Mouse (Mus musculus): ENCODE results near the gene 1700092M07Rik. TPM values are rescaled to one million over a fixed set of nuclear protein-coding genes. Genes with fewer than 3 reads are reported as not detected.
A peak's percentile ranks its signal among the peaks of the same experiment; 100 is the strongest.

1700092M07Rik gene
- total RNA-seq, 2 experiments from 2014 or later = 1.3 to 3.1 TPM

DNA sequence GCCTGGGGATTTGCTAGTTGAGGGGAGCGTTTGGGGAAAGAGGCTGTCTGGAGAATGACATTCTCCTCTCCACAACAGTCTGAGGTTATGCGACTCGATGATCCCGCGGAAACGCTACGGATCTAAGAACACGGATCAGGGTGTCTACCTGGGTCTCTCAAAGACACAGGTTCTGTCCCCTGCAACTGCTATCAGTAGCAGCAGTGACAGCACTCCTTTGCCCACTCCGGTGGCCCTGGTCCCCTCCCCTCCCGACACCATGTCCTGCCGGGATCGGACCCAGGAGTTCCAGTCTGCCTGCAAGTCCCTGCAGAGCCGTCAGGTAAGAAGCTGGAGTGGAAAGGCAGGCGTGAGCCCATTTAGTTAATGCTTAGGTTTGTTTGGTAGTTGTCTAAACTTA, 1.7 kb downstream of the 1700092M07Rik start:
- peak; percentile 21 for DNase-seq

GRCm38 (mm10) chr19:8745382-8745781, 4.9 kb downstream of the 1700092M07Rik start:
- no peak for DNase-seq

DNA sequence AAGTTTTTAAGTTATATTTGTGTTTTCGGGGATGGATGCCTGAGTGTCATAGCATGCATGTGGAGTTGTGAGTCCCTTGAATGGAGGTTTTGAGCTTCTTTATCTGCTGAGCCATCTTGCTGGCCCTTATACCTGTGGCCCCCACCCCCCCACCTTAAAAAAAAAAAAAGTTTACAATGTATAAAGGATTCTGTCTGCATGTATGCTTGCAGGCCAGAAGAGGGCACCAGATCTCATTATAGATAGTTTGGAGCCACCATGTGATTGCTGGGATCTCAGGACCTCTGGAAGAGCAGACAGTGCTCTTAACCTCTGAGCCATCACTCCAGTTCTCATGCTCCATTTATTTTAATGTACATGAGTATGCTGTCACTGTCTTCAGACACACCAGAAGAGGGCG, 6.8 kb downstream of the 1700092M07Rik start:
- DNase-seq = no peak

- DNase-seq = no peak
These were observed 15.1 kb downstream of the 1700092M07Rik start for GRCm38 (mm10) chr19:8755652-8756051.

DNA sequence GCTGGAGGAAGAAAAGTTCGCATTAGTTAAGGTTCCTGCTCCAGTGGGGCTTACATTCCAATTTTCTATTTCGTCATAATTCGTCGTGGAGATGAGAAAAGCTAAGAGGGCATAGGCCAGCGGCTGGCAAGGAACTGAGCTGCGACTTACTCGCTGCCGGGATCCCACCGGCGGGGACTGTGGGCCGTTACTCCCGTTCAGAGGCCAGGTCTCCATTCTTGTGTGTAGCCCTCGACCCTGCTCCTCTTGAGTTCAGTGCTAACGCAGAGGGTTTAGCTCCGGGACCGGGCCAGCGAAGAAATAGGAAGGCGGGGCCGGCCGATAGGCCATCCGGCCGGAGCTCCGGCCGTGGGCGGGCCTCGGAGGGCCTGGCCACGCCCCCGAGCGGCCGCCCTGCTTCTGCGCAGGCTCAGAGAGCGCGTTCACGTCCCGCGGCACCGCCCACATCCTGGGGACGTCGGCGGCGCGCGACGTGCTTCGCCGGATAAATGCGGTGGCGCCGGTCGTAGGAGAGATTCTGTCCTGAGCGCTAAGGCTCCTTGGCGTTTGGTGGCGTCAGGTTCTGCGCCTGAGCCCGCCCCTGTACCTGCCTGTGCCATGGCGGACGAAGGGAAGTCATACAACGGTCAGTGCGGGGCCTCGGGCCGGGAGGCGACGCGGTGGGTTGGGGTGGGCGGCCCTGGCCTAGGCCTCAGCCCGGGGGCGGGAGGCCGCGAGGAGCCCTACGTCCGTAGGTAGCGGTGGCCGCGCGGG, 16.3 kb downstream of the 1700092M07Rik start, which contains the start of gene Nxf1:
TSS of gene Nxf1 (plus strand) at position 439 of the 753 bp plus-strand sequence.
- peak; percentile 98 for DNase-seq

DNA sequence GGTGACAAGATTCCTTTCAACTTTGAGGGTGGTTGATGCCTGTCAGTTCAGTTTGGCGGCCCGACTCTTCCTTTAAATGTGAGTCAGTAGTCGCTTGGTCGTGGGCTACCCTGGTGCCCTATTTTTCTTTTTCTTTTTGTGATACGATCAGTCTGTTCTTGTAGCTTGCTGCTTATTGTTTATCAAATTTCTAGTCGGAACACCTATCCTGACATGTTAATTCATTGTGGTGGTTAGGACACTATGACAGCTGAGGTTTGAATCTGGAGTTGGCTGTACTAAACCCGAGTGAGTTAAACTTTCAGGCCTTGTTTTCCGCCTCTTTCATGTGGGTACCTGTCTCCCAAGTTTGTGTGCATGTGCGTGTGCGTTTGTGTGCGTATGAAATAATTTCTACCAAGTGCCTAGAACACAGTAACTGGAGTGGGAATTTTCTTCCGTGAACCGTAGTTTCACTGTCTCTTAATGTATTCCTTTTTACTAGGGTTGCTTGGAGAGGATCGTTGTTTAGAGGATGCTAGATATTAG, 17.0 kb downstream of the 1700092M07Rik start:
- DNase-seq = no peak

- DNase-seq = no peak
These were observed 18.4 kb downstream of the 1700092M07Rik start for GRCm38 (mm10) chr19:8758899-8759298.

- no peak for DNase-seq
These were observed 20.2 kb downstream of the 1700092M07Rik start for GRCm38 (mm10) chr19:8760757-8761156.

DNA sequence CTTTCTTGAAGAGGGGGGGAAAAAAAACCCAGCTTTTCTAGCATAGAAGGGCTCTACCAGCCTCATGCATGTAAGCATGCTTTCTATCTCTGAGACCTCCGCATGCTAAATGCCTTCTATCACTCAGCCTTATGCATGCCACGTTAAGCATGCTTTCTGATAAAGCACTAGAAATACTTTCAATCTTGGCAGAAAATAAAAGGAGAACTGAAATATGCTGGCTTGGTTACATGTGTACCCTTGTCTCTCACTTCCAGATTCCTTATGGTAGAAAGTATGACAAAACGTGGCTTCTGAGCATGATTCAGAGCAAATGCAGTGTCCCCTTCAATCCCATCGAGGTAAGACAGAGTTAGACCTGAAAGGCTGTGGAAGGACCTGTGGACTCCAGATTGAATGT, 22.8 kb downstream of the 1700092M07Rik start:
- no peak for DNase-seq

DNA sequence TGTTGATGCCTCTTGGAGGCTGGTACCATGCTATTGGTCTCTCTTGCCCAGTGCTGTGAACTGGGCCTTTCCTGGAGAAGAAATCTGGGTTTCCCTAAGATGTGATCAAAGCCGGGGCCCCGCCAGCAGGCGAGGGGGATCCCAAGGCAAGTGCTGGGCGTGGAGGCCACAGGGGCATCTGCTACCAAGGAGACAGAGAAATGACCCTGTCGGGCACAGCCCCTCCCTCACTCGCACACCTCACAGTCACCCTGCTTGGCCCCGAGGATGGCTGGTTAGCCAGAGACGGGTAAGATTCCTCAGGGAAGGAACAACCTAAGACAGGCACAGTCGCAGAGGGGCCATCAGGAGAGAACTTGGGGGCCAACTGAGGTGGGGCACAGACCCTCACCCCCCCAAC, 25.0 kb downstream of the 1700092M07Rik start:
- no peak for DNase-seq

GRCm38 (mm10) chr19:8770567-8771270, 30.2 kb downstream of the 1700092M07Rik start, which contains the start of gene Tmem223:
Tmem223 (plus strand) TSS chr19:8770996.
- peak; percentile 90 for DNase-seq

DNA sequence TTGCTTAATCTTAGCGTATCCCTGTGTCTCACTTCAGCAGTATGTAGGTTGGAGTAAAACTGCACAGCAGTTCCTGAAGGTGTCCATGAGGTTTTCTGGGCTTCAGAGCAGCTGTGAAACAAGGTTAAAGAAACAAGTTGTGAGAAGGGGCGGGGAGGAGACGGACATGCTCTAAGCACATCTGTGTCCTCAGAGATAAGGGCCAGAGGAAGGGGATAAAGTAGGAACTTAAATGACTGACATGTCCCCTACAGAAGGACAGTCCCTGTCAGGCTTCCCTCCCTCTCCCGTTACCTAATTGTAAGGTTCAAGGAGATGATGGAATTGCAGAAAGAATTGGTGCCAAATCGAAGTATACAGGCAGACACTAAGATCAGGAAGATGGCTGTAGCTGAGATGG, 32.5 kb downstream of the 1700092M07Rik start:
- no peak for DNase-seq

GRCm38 (mm10) chr19:8773409-8773808, 32.9 kb downstream of the 1700092M07Rik start:
- DNase-seq = no peak

GRCm38 (mm10) chr19:8774086-8774835, 33.7 kb downstream of the 1700092M07Rik start, which contains the start of gene Tmem179b:
Tmem179b (minus strand) TSS chr19:8774467.
- peak; percentile 98 for DNase-seq

DNA sequence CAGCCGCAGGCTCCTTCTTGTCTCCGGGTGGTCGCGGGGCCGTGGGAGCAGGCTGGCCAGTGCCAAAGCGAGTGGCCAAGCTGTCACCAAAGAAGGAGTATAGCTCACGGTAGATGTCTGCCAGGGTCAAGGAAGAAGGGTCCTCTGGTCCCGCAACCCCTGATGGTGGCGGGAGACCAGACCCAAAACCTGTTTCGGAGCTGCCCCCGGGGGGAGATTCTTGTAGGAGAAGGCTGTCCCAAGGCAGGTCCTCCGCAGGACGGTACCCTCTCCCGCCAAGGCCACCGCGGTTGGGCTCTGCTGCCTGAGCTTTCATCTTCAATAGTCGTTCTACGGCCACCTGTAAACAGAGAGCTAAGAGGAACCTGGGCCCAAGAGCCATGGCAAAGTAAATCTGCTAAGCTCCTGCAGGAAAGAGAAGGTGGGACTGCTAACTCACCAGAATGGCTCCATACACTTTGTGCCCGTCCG, 34.5 kb downstream of the 1700092M07Rik start:
- DNase-seq = peak; percentile 62

GRCm38 (mm10) chr19:8786008-8786781, 45.7 kb downstream of the 1700092M07Rik start, which contains the start of gene Taf6l:
Taf6l (minus strand) TSS chr19:8786417.
- peak; percentile 93 for DNase-seq

GRCm38 (mm10) chr19:8788521-8788920, 48.0 kb downstream of the 1700092M07Rik start:
- DNase-seq = no peak

GRCm38 (mm10) chr19:8789171-8789570, 48.7 kb downstream of the 1700092M07Rik start:
- no peak for DNase-seq

- DNase-seq = no peak
These were observed 49.7 kb downstream of the 1700092M07Rik start for GRCm38 (mm10) chr19:8790171-8790570.

Measured in adrenal gland, postnatal 10 days (tissue).